Mouse (Mus musculus): ENCODE measurements around the gene Ralgps2. TPM values are rescaled to one million over a fixed set of nuclear protein-coding genes. Genes with fewer than 3 reads are reported as not detected.

Gene Ralgps2
- polyA plus RNA-seq, 1 experiment from 2014 or later, result 66.0 TPM

DNA sequence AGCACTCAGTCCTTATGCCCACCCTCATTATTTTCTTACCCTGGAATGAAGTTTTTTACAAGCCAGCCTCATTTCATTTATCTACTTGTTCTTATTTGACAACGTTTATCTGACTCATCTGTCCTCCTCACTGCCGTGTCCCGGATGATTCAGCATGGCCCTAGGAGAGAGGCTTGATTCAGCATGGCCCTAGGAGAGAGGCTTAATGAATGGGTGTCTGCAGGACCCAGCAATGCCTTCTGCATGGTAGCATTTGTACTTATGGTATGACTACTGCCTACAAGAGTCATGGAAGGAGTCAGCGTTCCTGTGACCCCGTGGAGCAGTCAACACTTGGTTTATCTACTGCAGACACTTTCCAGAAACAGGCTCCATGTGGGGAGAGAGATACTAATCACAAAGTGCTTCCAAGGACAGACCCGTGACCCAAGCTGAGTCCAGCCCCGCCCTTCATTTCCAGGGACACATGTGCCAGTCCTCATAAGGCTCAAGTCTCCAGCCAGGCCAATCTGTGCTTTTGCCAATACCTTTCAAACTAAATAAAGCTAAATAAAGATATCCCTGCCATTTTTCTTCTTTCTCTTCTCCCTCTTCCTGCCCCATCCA is 31.9 kb upstream of the Ralgps2 start:
- no peaks in the 10 kb centered on the region for H3K27me3 ChIP-seq
- no peaks in the 10 kb centered on the region for H3K4me1 ChIP-seq
- no peak overlapping the region for H3K9ac ChIP-seq
- no peak overlapping the region for H3K4me3 ChIP-seq (replicated peaks)
- no peak for ATAC-seq (replicated peaks; ENCODE audit: low FRiP score)
- no peaks in the 10 kb centered on the region for H3K36me3 ChIP-seq
- H3K27ac ChIP-seq, result no peak overlapping the region
- H3K9me3 ChIP-seq (replicated peaks), result no peaks in the 10 kb centered on the region
- H3K4me2 ChIP-seq, result no peak overlapping the region
- WGBS, result 84% methylated on average over 7 of the region's 7 CpGs

- Histone ChIP-seq H3K4me2 (no peak overlapping the region), H3K36me3 (no peaks in the 10 kb centered on the region), H3K9me3 (replicated peaks) (no peaks in the 10 kb centered on the region), H3K9ac (no peak overlapping the region), H3K4me3 (replicated peaks) (no peak overlapping the region), H3K4me1 (no peaks in the 10 kb centered on the region), H3K27ac (no peak overlapping the region), H3K27me3 (no peaks in the 10 kb centered on the region)
- WGBS, result 45% methylated on average over 6 of the region's 6 CpGs
- peak; percentile 40; the same call in 1 of the 2 replicates for ATAC-seq (replicated peaks; ENCODE audit: low FRiP score)
Measured at GRCm38 (mm10) chr1:156970641-156971040, 31.2 kb upstream of the Ralgps2 start.

DNA sequence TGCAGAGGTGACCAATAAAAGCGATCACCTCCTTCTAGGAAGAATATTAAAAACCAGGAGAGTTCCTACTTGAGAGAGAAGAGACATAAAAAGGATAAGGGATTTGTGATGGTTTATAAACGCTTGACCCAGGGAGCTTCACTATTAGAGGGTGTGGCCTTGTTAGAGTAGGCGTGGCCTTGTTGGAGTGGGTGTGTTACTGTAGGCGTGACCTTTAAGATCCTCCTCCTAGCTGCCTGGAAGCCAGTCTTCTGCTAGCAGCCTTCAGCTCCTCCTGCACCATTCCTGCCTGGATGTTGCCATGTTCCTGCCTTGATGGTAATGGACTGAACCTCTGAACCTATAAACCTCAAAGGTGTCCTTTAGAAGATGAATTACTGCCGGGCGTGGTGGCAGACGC is 28.7 kb upstream of the Ralgps2 start:
- Histone ChIP-seq H3K9me3 (replicated peaks) (no peaks in the 10 kb centered on the region), H3K9ac (no peak overlapping the region), H3K27me3 (no peaks in the 10 kb centered on the region), H3K27ac (no peak overlapping the region), H3K4me3 (replicated peaks) (no peak overlapping the region), H3K4me1 (0 out of 2 replicates have a peak, but pooled peaks cover 9% of the 10 kb centered on the region), H3K4me2 (no peak overlapping the region), H3K36me3 (no peaks in the 10 kb centered on the region)
- no peak for ATAC-seq (replicated peaks; ENCODE audit: low FRiP score)
- WGBS, result 82% methylated on average over 7 of the region's 7 CpGs

DNA sequence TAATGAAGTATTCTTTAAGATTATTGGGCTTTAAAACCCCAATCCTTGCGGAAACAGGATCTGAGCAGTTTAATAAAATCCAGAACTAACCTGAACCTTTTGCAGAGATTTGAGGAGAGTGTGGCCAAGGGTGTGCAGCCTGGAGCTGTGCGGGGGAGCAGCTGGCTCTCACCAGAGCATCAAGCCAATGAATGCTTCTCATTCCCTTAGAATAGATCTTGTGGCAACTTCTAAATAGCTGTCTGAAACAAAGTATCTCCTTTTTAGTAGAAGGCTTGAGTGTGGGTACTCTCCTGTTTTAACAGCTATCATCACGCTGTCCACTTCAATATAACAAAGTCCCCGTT is 25.1 kb upstream of the Ralgps2 start:
- ATAC-seq (replicated peaks; ENCODE audit: low FRiP score), result no peak
- H3K36me3 ChIP-seq, result no peaks in the 10 kb centered on the region
- no peaks in the 10 kb centered on the region for H3K27me3 ChIP-seq
- H3K9me3 ChIP-seq (replicated peaks), result no peaks in the 10 kb centered on the region
- WGBS, result 76% methylated on average over 4 of the region's 4 CpGs
- H3K4me1 ChIP-seq, result 0 out of 2 replicates have a peak, but pooled peaks cover 9% of the 10 kb centered on the region
- H3K4me2 ChIP-seq, result no peak overlapping the region
- H3K27ac ChIP-seq, result no peak overlapping the region
- no peak overlapping the region for H3K9ac ChIP-seq
- no peak overlapping the region for H3K4me3 ChIP-seq (replicated peaks)

DNA sequence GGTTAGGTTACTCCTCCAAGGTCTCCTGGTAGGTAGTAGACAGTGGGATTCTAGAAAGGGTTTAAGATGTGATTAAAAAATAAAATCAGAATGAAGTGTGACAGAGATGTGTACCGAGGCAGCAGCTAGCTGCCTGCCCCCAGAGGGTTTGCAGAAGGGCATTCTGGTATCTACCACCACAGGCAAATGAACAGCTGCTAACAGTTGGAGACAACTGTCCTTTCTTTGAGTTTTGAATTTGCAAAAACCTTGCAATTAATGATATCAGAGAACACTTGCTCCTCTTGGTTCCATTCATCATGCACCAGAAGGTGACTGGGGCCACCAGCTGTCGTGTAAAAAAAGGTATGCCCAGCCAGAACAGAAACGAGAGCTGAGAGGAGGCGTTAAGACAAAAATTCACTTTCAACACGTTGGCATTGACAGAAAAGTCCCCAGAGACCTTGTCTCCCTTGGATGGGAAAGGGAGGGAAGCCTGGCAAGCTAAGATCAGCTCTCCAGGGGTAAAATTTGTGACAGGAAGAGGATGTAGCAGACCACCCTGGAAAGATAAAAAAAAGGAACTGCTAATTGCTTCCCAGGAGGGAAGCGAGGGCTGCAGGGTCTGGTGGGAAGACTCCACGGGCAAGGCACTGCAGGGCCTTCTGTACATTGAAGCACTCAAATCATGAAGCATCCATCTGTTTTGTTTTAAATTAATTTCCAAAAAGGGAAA is 24.6 kb upstream of the Ralgps2 start:
- Histone ChIP-seq H3K9ac (no peak overlapping the region), H3K4me2 (no peak overlapping the region), H3K4me3 (replicated peaks) (no peak overlapping the region), H3K36me3 (no peaks in the 10 kb centered on the region), H3K9me3 (replicated peaks) (no peaks in the 10 kb centered on the region), H3K27ac (no peak overlapping the region), H3K4me1 (0 out of 2 replicates have a peak, but pooled peaks cover 9% of the 10 kb centered on the region), H3K27me3 (no peaks in the 10 kb centered on the region)
- no peak for ATAC-seq (replicated peaks; ENCODE audit: low FRiP score)
- WGBS, result 24% methylated on average over 7 of the region's 7 CpGs

DNA sequence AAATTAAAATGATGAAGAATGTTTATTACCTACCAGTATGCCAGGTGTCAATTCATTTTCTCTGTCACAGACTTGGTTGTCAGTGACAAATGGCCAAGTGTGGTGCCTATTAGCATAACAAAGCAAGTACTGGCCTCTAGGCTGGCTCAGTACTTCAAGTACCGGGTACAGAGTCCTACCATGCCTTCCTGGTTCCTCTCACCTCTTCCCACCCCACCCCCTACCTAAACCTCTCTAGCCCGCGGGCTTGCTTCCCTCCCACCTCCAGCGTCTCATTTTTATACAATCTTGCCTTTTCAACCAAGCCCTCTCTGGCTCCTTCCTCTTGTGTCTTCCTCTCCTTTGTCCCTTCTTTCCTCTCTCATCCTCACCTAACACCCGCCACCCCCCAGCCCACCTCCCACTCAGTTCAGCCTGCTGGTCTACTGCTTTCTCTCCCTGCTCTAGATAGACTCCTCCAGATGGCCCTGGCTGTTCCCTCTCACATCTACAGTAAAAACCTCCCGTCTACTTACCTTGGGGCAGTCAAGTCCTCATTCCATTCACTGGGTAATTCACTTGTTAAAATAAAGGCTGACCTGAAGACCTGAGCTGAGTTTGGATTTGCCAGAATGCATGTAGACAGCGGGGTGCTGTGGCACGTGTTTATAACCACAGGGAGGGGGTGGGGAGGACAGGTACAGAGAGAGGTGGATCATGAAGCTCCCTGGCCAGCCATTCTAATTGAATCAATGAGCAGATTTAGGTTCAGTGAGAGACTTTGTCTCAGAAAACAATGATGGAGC is 22.2 kb upstream of the Ralgps2 start:
- Histone ChIP-seq H3K27me3 (no peaks in the 10 kb centered on the region), H3K36me3 (no peaks in the 10 kb centered on the region), H3K27ac (no peak overlapping the region), H3K9me3 (replicated peaks) (no peaks in the 10 kb centered on the region), H3K4me2 (no peak overlapping the region), H3K4me3 (replicated peaks) (no peak overlapping the region), H3K4me1 (0 out of 2 replicates have a peak, but pooled peaks cover 9% of the 10 kb centered on the region), H3K9ac (no peak overlapping the region)
- no peak for ATAC-seq (replicated peaks; ENCODE audit: low FRiP score)
- 47% methylated on average over 8 of the region's 8 CpGs for WGBS

DNA sequence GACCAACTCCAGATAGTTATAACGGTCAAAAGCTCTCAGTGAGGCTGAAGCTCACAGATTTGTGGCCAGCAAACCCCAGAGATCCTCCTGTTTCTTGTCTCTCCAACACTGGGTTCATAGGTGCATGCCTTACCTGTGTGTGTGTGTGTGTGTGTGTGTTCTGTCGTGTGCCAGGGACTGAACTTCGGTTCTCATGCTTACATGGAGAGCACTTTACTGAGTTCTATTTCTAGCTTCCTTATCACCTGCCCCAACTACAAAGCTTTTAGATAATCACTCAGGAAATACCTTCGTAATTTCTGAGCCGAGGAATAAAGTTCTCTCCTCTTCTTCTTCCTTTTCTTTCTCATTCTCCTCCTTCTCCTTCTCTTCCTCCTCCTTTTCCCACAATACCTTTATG is 19.6 kb upstream of the Ralgps2 start:
- no peaks in the 10 kb centered on the region for H3K9me3 ChIP-seq (replicated peaks)
- no peak overlapping the region for H3K9ac ChIP-seq
- no peak overlapping the region for H3K4me3 ChIP-seq (replicated peaks)
- no peak overlapping the region for H3K4me2 ChIP-seq
- 70% methylated on average over 5 of the region's 5 CpGs for WGBS
- no peak for ATAC-seq (replicated peaks; ENCODE audit: low FRiP score)
- H3K27ac ChIP-seq, result no peak overlapping the region
- no peaks in the 10 kb centered on the region for H3K36me3 ChIP-seq
- H3K4me1 ChIP-seq, result 0 out of 2 replicates have a peak, but pooled peaks cover 3% of the 10 kb centered on the region
- H3K27me3 ChIP-seq, result no peaks in the 10 kb centered on the region

GRCm38 (mm10) chr1:156957360-156957759 is 17.9 kb upstream of the Ralgps2 start:
- H3K4me1 ChIP-seq, result 0 out of 2 replicates have a peak, but pooled peaks cover 3% of the 10 kb centered on the region
- ATAC-seq (replicated peaks; ENCODE audit: low FRiP score), result no peak
- 81% methylated on average over 3 of the region's 3 CpGs for WGBS

DNA sequence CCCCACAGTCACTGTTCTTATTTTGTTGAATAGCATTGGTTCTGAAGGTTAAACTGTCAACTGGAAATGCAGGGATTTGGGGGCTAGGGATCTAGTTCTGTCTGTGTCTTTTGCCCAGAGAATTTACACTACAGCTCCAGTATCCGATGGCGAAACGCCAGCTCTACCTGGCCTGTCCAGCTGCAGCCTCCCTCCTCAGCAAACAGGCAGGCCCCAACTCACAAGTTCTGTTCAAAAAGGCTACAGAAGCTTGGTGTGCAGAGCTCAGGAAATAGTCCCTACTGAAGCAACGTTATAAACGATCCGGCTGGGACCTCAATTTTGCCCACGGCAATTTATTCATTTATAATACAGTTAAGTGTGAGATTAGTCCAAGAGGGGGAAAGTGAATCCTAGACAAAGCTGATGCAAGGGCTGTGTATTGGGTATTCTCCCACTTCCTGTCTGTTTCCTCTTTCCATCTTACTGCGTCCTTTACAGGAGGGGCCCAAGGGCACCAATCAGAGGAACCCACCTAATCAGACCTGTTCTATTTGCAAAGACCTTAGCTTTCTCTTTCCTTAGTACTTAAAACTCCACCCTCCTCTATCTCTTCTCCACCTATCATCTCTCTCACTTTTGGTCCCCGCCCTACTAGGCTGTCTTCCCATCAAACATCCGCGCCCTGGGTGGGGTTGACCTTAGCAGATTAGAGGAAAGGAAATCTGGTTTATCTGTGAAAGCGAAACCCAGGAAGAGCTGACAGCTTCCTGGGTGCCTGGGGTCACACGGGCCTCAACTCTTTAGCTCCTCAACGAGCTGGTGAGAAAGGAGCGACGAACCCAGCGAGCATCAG is 16.7 kb upstream of the Ralgps2 start:
- H3K9ac ChIP-seq, result no peak overlapping the region
- no peak overlapping the region for H3K27ac ChIP-seq
- H3K4me1 ChIP-seq, result 0 out of 2 replicates have a peak, but pooled peaks cover 3% of the 10 kb centered on the region
- no peaks in the 10 kb centered on the region for H3K27me3 ChIP-seq
- no peaks in the 10 kb centered on the region for H3K36me3 ChIP-seq
- H3K4me3 ChIP-seq (replicated peaks), result no peak overlapping the region
- ATAC-seq (replicated peaks; ENCODE audit: low FRiP score), result no peak
- H3K4me2 ChIP-seq, result no peak overlapping the region
- 69% methylated on average over 17 of the region's 17 CpGs for WGBS
- no peaks in the 10 kb centered on the region for H3K9me3 ChIP-seq (replicated peaks)

More at GRCm38 (mm10) chr1:156957360-156957759, 17.9 kb upstream of the Ralgps2 start:
- Histone ChIP-seq H3K4me2 (no peak overlapping the region), H3K9ac (no peak overlapping the region), H3K4me3 (replicated peaks) (no peak overlapping the region), H3K9me3 (replicated peaks) (no peaks in the 10 kb centered on the region), H3K36me3 (no peaks in the 10 kb centered on the region), H3K27ac (no peak overlapping the region), H3K27me3 (no peaks in the 10 kb centered on the region)

DNA sequence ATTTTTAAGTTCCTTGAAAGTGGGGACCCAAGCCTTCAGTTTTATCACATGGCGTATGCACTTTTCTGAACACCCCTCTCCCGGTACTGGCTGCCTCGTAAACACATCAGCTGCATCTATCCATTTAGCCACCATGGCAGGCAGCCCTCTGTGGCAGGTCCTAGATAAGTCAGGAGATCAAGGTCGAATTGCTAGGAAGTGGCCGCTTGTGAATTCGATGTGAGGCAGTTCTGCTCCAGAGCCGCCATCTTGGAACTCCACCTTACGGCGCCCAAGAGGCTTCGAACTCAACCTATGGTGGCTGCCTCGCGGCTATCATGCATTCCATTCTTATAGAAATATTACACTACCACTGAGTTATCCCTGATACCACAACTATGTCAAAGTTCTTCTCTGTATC is 14.8 kb upstream of the Ralgps2 start:
- ATAC-seq (replicated peaks; ENCODE audit: low FRiP score), result no peak

DNA sequence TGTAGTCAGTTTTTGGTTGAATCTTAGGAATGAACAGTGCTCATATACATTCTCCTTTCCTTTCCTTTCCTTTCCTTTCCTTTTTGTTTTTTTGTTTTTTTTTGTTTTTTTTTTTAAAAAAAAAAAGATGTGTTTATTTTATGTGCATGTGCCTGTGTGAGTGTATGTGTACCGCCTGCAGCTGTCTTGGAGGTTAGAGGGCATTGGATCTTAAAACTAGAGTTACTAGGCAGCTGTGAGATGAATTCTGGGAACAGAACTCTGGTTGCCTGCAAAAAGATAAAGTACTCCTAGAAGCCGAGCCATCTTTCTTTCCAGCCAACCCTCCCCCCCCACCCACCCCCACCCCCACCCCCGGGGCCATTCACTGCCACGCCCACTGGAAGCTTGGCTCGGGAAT is 10.9 kb upstream of the Ralgps2 start:
- no peak overlapping the region for H3K9ac ChIP-seq
- peaks cover 3% of the 10 kb centered on the region; the same call in 1 of the 2 replicates for H3K9me3 ChIP-seq (replicated peaks)
- no peaks in the 10 kb centered on the region for H3K27me3 ChIP-seq
- 45% methylated on average over 5 of the region's 5 CpGs for WGBS
- no peak for ATAC-seq (replicated peaks; ENCODE audit: low FRiP score)
- H3K27ac ChIP-seq, result no peak overlapping the region
- H3K36me3 ChIP-seq, result no peaks in the 10 kb centered on the region
- no peak overlapping the region for H3K4me3 ChIP-seq (replicated peaks)
- H3K4me2 ChIP-seq, result no peak overlapping the region
- peaks cover 5% of the 10 kb centered on the region; the same call in 1 of the 2 replicates for H3K4me1 ChIP-seq

More for the DNA sequence above, 14.8 kb upstream of the Ralgps2 start:
- peaks cover 8% of the 10 kb centered on the region; the same call in 1 of the 2 replicates for H3K4me1 ChIP-seq
- H3K9ac ChIP-seq, result no peak overlapping the region
- no peaks in the 10 kb centered on the region for H3K9me3 ChIP-seq (replicated peaks)
- H3K27ac ChIP-seq, result no peak overlapping the region
- H3K4me2 ChIP-seq, result no peak overlapping the region
- WGBS, result 95% methylated on average over 12 of the region's 12 CpGs
- H3K36me3 ChIP-seq, result no peaks in the 10 kb centered on the region
- H3K27me3 ChIP-seq, result no peaks in the 10 kb centered on the region
- H3K4me3 ChIP-seq (replicated peaks), result no peak overlapping the region

All from kidney, embryonic 15.5 days (tissue).